Mouse (Mus musculus) limb, embryonic 15.5 days (tissue): Measurements from ENCODE around the gene AF067061. TPM values are rescaled to one million over a fixed set of nuclear protein-coding genes. Genes with fewer than 3 reads are reported as not detected.
"Not testable (repeated sequence)": the region's sequence is repeated elsewhere in the genome, so short reads cannot be mapped to it uniquely, and the experiment has no call there.

Experiments
- ATAC-seq: fragments of 200-750 bp; cut with Nextera tagmentation; 2 replicates; pipeline ENCODE4 v1.8.0; 2017; ENCODE audit warnings: low read depth, moderate TSS enrichment; ENCODE audit not compliant: insufficient number of reproducible peaks, low FRiP score, low TSS enrichment
- H3K27ac ChIP-seq: fragments of 300-500 bp; sonication (generic); 2 replicates; pipeline ENCODE4 v1.5.1; 2015; ENCODE audit warnings: moderate library complexity, mild to moderate bottlenecking, inconsistent platforms
- H3K27me3 ChIP-seq: fragments of 300-500 bp; sonication (generic); 2 replicates; pipeline ENCODE4 v1.6.1; 2015; ENCODE audit warnings: inconsistent platforms
- H3K36me3 ChIP-seq: fragments of 300-500 bp; sonication (generic); 2 replicates; pipeline ENCODE4 v1.6.1; 2015; ENCODE audit warnings: inconsistent platforms
- H3K4me1 ChIP-seq: fragments of 300-500 bp; sonication (generic); 2 replicates; pipeline ENCODE4 v1.6.1; 2015; ENCODE audit warnings: inconsistent platforms
- H3K4me2 ChIP-seq: fragments of 300-500 bp; sonication (generic); 2 replicates; pipeline ENCODE4 v1.6.1; 2015; ENCODE audit warnings: mild to moderate bottlenecking, inconsistent platforms
- H3K4me3 ChIP-seq: fragments of 300-500 bp; sonication (generic); 2 replicates; pipeline ENCODE4 v1.5.1; 2015; ENCODE audit warnings: mild to moderate bottlenecking, inconsistent platforms
- H3K9ac ChIP-seq: fragments of 300-500 bp; sonication (generic); 2 replicates; pipeline ENCODE4 v1.6.1; 2015; ENCODE audit warnings: inconsistent platforms
- H3K9me3 ChIP-seq: fragments of 300-500 bp; sonication (generic); 2 replicates; pipeline ENCODE4 v1.6.1; 2016; ENCODE audit warnings: inconsistent platforms
- WGBS: fragments of 180-500 bp; shearing (Covaris S2); methylation state at CpG from one replicate; pipeline ENCODE4 v1.1.7; 2015; 5-methylcytosine and 5-hydroxymethylcytosine counted together
- polyA plus RNA-seq: library from polyadenylated mRNA; unstranded; fragments of >200 nt; fragmentation: Nextera tagmentation; extraction: Ambion mirVana; gene quantifications from 2 replicates; pipeline ENCODE4 v1.2.1, GENCODE M21; 2015

The AF067061 gene
- polyA plus RNA-seq, result not detected in 2 replicates

DNA sequence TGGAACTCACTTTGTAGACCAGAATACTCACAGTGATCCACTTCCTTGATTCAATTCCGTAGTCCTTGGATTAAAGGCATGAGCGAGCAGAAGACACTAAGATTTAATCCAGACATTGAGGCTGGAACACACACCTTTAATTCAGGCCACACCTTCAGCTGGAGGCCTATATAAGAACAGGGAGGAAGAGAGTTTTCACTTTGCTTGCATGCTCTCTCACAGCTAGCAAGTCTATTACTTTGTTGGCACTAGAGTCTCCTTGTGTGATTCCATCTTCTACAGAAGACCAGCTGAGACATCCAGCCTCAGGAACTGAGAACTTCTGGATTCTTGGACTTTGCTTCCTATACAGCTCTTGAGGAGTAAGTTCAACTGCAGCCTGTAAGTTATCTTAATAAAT lies at the start of gene AF067061:
AF067061 (plus strand) TSS at position 245 of the 400 bp plus-strand sequence.
- not testable (repeated sequence) for H3K36me3 ChIP-seq, ATAC-seq

DNA sequence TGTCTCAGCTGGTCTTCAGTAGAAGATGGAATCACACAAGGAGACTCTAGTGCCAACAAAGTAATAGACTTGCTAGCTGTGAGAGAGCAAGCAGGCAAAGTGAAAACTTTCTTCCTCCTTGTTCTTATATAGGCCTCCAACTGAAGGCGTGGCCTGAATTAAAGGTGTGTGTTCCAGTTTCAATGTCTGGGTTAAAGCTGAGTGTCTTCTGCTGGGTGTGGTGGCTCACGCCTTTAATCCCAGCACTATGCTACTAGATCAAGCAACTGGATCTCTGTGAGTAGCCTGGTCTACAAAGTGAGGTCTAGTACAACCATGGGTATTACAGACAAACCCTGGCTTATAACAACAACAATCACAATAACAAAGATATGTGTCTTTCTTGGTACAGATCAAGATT lies 47.1 kb upstream of the AF067061 start, which contains the start of gene Gm21762:
Gm21762 (minus strand) TSS at position 101 of the 400 bp plus-strand sequence.
- not testable (repeated sequence) for H3K4me2 ChIP-seq, H3K27ac ChIP-seq, H3K27me3 ChIP-seq, H3K9me3 ChIP-seq, H3K4me3 ChIP-seq, H3K9ac ChIP-seq, ATAC-seq, H3K4me1 ChIP-seq, H3K36me3 ChIP-seq
- WGBS, result no CpG with 5 or more reads among the region's 2 CpGs

More for the DNA sequence above, at the start of gene AF067061:
- not testable (repeated sequence) for H3K4me3 ChIP-seq, H3K4me2 ChIP-seq, H3K9ac ChIP-seq, H3K4me1 ChIP-seq, H3K27ac ChIP-seq, H3K27me3 ChIP-seq, H3K9me3 ChIP-seq
- 85% methylated on average over 2 of the region's 2 CpGs for WGBS

DNA sequence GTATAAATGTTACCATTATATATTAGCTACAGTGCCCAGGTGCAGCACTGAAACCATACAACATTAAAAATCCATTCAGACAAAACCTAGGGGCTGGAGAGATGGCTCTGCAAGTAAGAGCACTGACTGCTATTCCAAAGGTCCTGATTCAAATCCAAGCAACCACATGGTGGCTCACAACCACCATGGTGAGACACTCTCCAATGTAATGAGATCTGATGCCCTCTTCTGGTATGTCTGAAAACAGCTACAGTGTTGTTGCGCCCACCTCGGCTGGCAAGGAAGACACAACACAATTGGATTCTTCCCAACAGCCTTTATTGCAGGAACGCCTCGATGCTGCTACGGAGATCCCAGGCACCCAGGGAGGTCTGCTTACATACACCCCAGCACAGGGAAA lies 42.0 kb upstream of the AF067061 start:
- H3K9ac ChIP-seq, H3K27ac ChIP-seq, H3K36me3 ChIP-seq, H3K9me3 ChIP-seq, H3K27me3 ChIP-seq, H3K4me1 ChIP-seq, H3K4me2 ChIP-seq, H3K4me3 ChIP-seq, ATAC-seq: not testable (repeated sequence)
- WGBS, result 88% methylated on average over 5 of the region's 5 CpGs

- H3K4me2 ChIP-seq, H3K9me3 ChIP-seq, ATAC-seq, H3K27me3 ChIP-seq, H3K36me3 ChIP-seq, H3K9ac ChIP-seq, H3K4me1 ChIP-seq, H3K4me3 ChIP-seq, H3K27ac ChIP-seq: not testable (repeated sequence)
- 95% methylated on average over 16 of the region's 25 CpGs for WGBS
Measured at GRCm38 (mm10) chr13:120223012-120223659, 39.8 kb upstream of the AF067061 start.

- H3K27ac ChIP-seq, ATAC-seq, H3K4me2 ChIP-seq, H3K4me3 ChIP-seq, H3K4me1 ChIP-seq, H3K27me3 ChIP-seq, H3K36me3 ChIP-seq, H3K9ac ChIP-seq, H3K9me3 ChIP-seq: not testable (repeated sequence)
- WGBS, result 91% methylated on average over 17 of the region's 17 CpGs
Measured at GRCm38 (mm10) chr13:120231798-120232197, 31.1 kb upstream of the AF067061 start.

- not testable (repeated sequence) for H3K9ac ChIP-seq, H3K36me3 ChIP-seq, H3K4me3 ChIP-seq, H3K27ac ChIP-seq, H3K9me3 ChIP-seq, H3K4me1 ChIP-seq, H3K4me2 ChIP-seq, ATAC-seq, H3K27me3 ChIP-seq
- WGBS, result 69% methylated on average over 13 of the region's 25 CpGs
Measured at GRCm38 (mm10) chr13:120232447-120233049, 30.4 kb upstream of the AF067061 start.

GRCm38 (mm10) chr13:120238811-120239210 lies 24.1 kb upstream of the AF067061 start, which contains the start of gene Gm21731:
Gm21731 (plus strand) TSS chr13:120239111.
- not testable (repeated sequence) for H3K27ac ChIP-seq, H3K4me3 ChIP-seq, H3K4me1 ChIP-seq, H3K9ac ChIP-seq, ATAC-seq, H3K9me3 ChIP-seq, H3K36me3 ChIP-seq, H3K4me2 ChIP-seq, H3K27me3 ChIP-seq

GRCm38 (mm10) chr13:120251208-120251924 lies 11.5 kb upstream of the AF067061 start:
- H3K9ac ChIP-seq, H3K4me3 ChIP-seq, H3K4me1 ChIP-seq, H3K9me3 ChIP-seq, ATAC-seq, H3K4me2 ChIP-seq, H3K36me3 ChIP-seq, H3K27me3 ChIP-seq, H3K27ac ChIP-seq: not testable (repeated sequence)
- WGBS, result 68% methylated on average over 2 of the region's 3 CpGs

DNA sequence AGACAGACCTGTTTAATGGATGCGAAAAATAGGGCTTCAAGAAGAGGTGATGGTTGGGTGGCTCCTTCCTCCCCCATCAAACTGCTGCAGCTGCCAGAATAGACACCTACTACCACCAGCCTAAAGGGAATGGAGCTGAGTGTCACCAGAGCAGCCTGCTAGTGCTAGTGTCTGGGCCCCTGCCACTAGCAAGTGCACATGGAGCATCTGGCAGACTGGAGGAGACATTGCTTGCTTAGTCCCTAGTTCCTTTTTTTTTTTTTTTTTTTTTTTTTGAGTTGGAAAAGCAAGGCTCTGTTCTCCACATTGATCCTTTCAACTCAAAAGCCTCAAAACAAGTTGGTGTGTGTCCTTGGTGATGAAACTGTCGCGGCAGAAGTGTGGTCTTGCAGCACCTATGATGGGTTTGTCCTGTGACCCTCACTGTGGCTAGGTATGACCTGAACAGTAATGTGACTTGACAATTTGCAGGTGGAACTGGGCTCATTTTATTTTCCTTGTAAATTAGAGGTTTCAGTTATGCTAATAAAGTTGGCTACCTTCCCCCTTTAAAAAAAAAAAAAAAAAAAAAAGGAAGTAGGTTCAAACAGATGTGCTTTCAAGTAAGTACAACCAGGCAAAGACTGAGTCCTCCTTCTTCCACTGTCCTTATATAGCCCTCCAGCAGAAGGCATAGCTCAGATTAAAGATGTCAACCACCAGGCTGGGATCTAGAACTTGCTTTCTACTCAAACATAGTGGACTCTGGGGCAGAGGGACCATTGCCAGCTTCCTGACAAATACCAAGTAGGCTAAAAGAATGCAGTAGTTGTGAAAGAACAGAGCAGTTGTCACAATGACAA lies 3.9 kb upstream of the AF067061 start:
- not testable (repeated sequence) for H3K9ac ChIP-seq, H3K4me3 ChIP-seq, H3K4me2 ChIP-seq, ATAC-seq, H3K27me3 ChIP-seq, H3K36me3 ChIP-seq, H3K9me3 ChIP-seq, H3K27ac ChIP-seq, H3K4me1 ChIP-seq
- 86% methylated on average over 3 of the region's 3 CpGs for WGBS

- H3K27ac ChIP-seq, ATAC-seq, H3K36me3 ChIP-seq, H3K27me3 ChIP-seq, H3K4me1 ChIP-seq, H3K4me2 ChIP-seq, H3K4me3 ChIP-seq, H3K9ac ChIP-seq, H3K9me3 ChIP-seq: not testable (repeated sequence)
- 60% methylated on average over 3 of the region's 3 CpGs for WGBS
Measured at GRCm38 (mm10) chr13:120259718-120260117, 3.2 kb upstream of the AF067061 start.

GRCm38 (mm10) chr13:120277837-120278236 lies 14.9 kb downstream of the AF067061 start:
- not testable (repeated sequence) for H3K27ac ChIP-seq, ATAC-seq, H3K9ac ChIP-seq, H3K4me3 ChIP-seq, H3K4me1 ChIP-seq, H3K4me2 ChIP-seq, H3K36me3 ChIP-seq, H3K9me3 ChIP-seq, H3K27me3 ChIP-seq
- WGBS, result 21% methylated on average over 2 of the region's 2 CpGs
